ENCODE assay signal across 8 mouse cellular contexts in genomic region chr15:97246911-97247790, GRCm38 (mm10). TPM values are rescaled to one million over a fixed set of nuclear protein-coding genes. Genes with fewer than 3 reads are reported as not detected.
A peak's percentile ranks its signal among the peaks of the same experiment; 100 is the strongest.
DNase-seq lines count a peak whose midpoint lies in the region; ATAC-seq and TF ChIP-seq lines count a peak whose summit lies in the region.

Pced1b (plus strand) TSS chr15:97247107.
Amigo2 (minus strand) TSS chr15:97247287.

- H3K4me3 ChIP-seq in gastrocnemius, adult 2 months = peak within 1 kb of the TSS; percentile 94
- H3K4me3 ChIP-seq in hindbrain, postnatal 0 days (ENCODE audit: low read length) = peak within 1 kb of the TSS; percentile 89
- H3K4me3 ChIP-seq in megakaryocyte, embryonic 14.5 days (replicated peaks) = peak within 1 kb of the TSS; percentile 91

- no peaks in the 10 kb centered on the region for H3K27me3 ChIP-seq in hindbrain, postnatal 0 days (ENCODE audit: insufficient read depth, low read length)
- peaks cover 74% of the 10 kb centered on the region for H3K27me3 ChIP-seq in megakaryocyte, embryonic 14.5 days (replicated peaks)

- peak; percentile 87 for ATAC-seq in hindbrain, postnatal 0 days

- peak within 1 kb of the TSS; percentile 80 for H3K4me2 ChIP-seq in hindbrain, postnatal 0 days (ENCODE audit: low read depth, low read length)

- TF ChIP-seq CTCF in gastrocnemius, adult 2 months (IDR thresholded peaks at IDR 0.05) = peak; percentile 15; the same call in 1 of the 2 replicates
- no peak; the same call in 1 of the 2 replicates for TF ChIP-seq CTCF in hindbrain, postnatal 0 days (IDR thresholded peaks at IDR 0.05; ENCODE audit: low read depth)

- H3K9ac ChIP-seq in hindbrain, postnatal 0 days (replicated peaks; ENCODE audit: low read length) = peak within 1 kb of the TSS; percentile 93

- no peaks in the 10 kb centered on the region for H3K9me3 ChIP-seq in hindbrain, postnatal 0 days (ENCODE audit: low read length)
- H3K9me3 ChIP-seq in megakaryocyte, embryonic 14.5 days = peaks cover 27% of the 10 kb centered on the region

- H3K4me1 ChIP-seq in hindbrain, postnatal 0 days (ENCODE audit: insufficient read depth, low read length) = peaks cover 5% of the 10 kb centered on the region; the same call in 1 of the 2 replicates
- peaks cover 28% of the 10 kb centered on the region for H3K4me1 ChIP-seq in megakaryocyte, embryonic 14.5 days

- intact Hi-C loops in gastrocnemius, adult 2 months (cut with DNase I) = loop anchor here (10.0 kb wide), 1 partner anchor 418 kb away; no protein-coding TSS in a partner anchor
- intact Hi-C loops in left cerebral cortex, postnatal 25 days (cut with DNase I) = loop anchor here (5.0 kb wide), 2 partner anchors 65 to 415 kb away; no protein-coding TSS in a partner anchor

- WGBS in hindbrain, postnatal 0 days = 1% methylated on average over 105 of the region's 125 CpGs

- peak within 1 kb of the TSS; percentile 91 for H3K27ac ChIP-seq in gastrocnemius, adult 2 months
- H3K27ac ChIP-seq in hindbrain, postnatal 0 days = peak within 1 kb of the TSS; percentile 92

- H3K36me3 ChIP-seq in hindbrain, postnatal 0 days (ENCODE audit: insufficient read depth, low read length) = no peaks in the 10 kb centered on the region
- H3K36me3 ChIP-seq in megakaryocyte, embryonic 14.5 days (replicated peaks; ENCODE audit: low read length) = no peaks in the 10 kb centered on the region

- DNase-seq in Muller cell, postnatal 12 days (ENCODE audit: inconsistent ontology term) = peak; percentile 80
- DNase-seq in cerebellum, postnatal 14 days = peak; percentile 47 to 59
- DNase-seq in gastrocnemius, adult 2 months = peak; percentile 80
- peak; percentile 83 for DNase-seq in hindbrain, postnatal 0 days (ENCODE audit: low spot score)
- DNase-seq in left cerebral cortex, postnatal 25 days (ENCODE audit: low spot score in 2 of 2) = peak; percentile 32 to 54
- peak; percentile 69 for DNase-seq in right cerebral cortex, postnatal 25 days
- DNase-seq in urinary bladder, postnatal 4 days (ENCODE audit: low spot score in 2 of 2) = peak; percentile 65 to 73

RNA-seq across cellular contexts. Expression of gene Pced1b, which starts in this region (rescaled TPM):
- total RNA-seq in gastrocnemius, adult 2 months (2021) = 1 to 10 TPM; 1.3 to 1.6 TPM
- 2.7 and 6.7 TPM in 2 replicates for total RNA-seq in hindbrain, postnatal 0 days (2014; rRNA removed)
- 4.7 and 5.0 TPM in 2 replicates for polyA plus RNA-seq in hindbrain, postnatal 0 days (2015; fragmentation: Nextera tagmentation; extraction: Ambion mirVana)
- 1 to 10 TPM; 5.6 to 6.7 TPM for total RNA-seq in left cerebral cortex, postnatal 25 days (2021)
- polyA plus RNA-seq in megakaryocyte, embryonic 14.5 days (2012; ENCODE audit: insufficient read depth, low replicate concordance) = 0.77 and 2.2 TPM in 2 replicates

RNA-seq across cellular contexts. Expression of gene Amigo2, which starts in this region (rescaled TPM):
- total RNA-seq in gastrocnemius, adult 2 months (2021) = 1 to 10 TPM; 2.3 TPM
- 13.2 and 15.5 TPM in 2 replicates for total RNA-seq in hindbrain, postnatal 0 days (2014; rRNA removed)
- polyA plus RNA-seq in hindbrain, postnatal 0 days (2015; fragmentation: Nextera tagmentation; extraction: Ambion mirVana) = 10.4 and 10.5 TPM in 2 replicates
- total RNA-seq in left cerebral cortex, postnatal 25 days (2021) = 1 to 10 TPM; 5.3 to 6.6 TPM
- not detected in 2 replicates for polyA plus RNA-seq in megakaryocyte, embryonic 14.5 days (2012; ENCODE audit: insufficient read depth, low replicate concordance)

Comparison
In these comparisons a context has a peak if more than half of its experiments do, and no peak if none do; other contexts are left out.
1. Peak in every context shown above with its lines: DNase-seq, ATAC-seq, H3K4me3 ChIP-seq and H3K27ac ChIP-seq.
2. RNA of gene Amigo2 (polyA plus RNA-seq): 10.4 to 10.5 TPM in hindbrain, postnatal 0 days; not detected in megakaryocyte, embryonic 14.5 days; every median in the first group is over 10 times any median in the second.